ENCODE assay signal across 8 mouse cellular contexts in the genomic region with DNA sequence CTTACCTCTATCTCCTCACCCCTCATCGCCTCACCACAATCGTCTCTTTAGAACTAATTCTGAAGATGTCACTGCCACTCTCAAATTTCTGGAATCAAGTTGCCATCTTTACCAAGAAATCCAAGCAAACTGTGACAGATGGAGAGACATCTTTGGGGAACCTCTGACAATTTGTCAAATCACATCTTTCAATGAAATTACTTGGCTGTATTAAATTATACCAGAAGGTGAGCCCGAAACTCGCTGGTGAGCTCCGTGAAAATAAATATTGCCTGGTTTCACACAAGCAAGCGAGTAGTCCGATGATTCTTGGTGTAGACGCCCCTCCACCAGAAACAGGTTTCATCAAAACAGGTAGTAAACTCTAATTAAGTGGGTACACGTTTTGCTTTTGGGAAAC. TPM values are rescaled to one million over a fixed set of nuclear protein-coding genes. Genes with fewer than 3 reads are reported as not detected.
DNase-seq lines count a peak whose midpoint lies in the region; ATAC-seq and TF ChIP-seq lines count a peak whose summit lies in the region.

No protein-coding gene starts in this region.

- TF ChIP-seq POLR2A in kidney, adult 2 months (IDR thresholded peaks at IDR 0.05; ENCODE audit: low read depth, low read length), result no peak

- no peak for DNase-seq in kidney, adult 2 months
- no peak for DNase-seq in kidney, postnatal 25 days
- no peak for DNase-seq in embryonic facial prominence, embryonic 14.5 days (ENCODE audit: low spot score)
- peak; percentile 32 for DNase-seq in hindbrain, postnatal 0 days (ENCODE audit: low spot score)
- DNase-seq in midbrain, embryonic 14.5 days, result no peak
- no peak for DNase-seq in ovary, postnatal 36 days (ENCODE audit: low spot score)
- DNase-seq in frontal cortex, postnatal 10 days (ENCODE audit: low spot score in 2 of 2), result no peak
- no peak for DNase-seq in cerebellum, adult 11-12 months

- H3K4me2 ChIP-seq in embryonic facial prominence, embryonic 14.5 days (ENCODE audit: low read depth, low read length), result peak overlapping the region; percentile 79
- H3K4me2 ChIP-seq in hindbrain, postnatal 0 days (ENCODE audit: low read depth, low read length), result peak overlapping the region; percentile 83
- H3K4me2 ChIP-seq in midbrain, embryonic 14.5 days (ENCODE audit: low read length), result peak overlapping the region; percentile 80

- 23% methylated on average over 9 of the region's 9 CpGs for WGBS in kidney, adult 2 months
- WGBS in embryonic facial prominence, embryonic 14.5 days, result 21% methylated on average over 9 of the region's 9 CpGs
- WGBS in hindbrain, postnatal 0 days, result 34% methylated on average over 9 of the region's 9 CpGs
- WGBS in midbrain, embryonic 14.5 days, result 55% methylated on average over 9 of the region's 9 CpGs

- H3K4me1 ChIP-seq in kidney, adult 2 months (ENCODE audit: control insufficient read depth, insufficient read depth, low read length), result peaks cover 31% of the 10 kb centered on the region
- H3K4me1 ChIP-seq in embryonic facial prominence, embryonic 14.5 days (ENCODE audit: control insufficient read depth, insufficient read depth, low read length), result peaks cover 5% of the 10 kb centered on the region; the same call in 1 of the 2 replicates
- no peaks in the 10 kb centered on the region for H3K4me1 ChIP-seq in hindbrain, postnatal 0 days (ENCODE audit: insufficient read depth, low read length)
- peaks cover 12% of the 10 kb centered on the region for H3K4me1 ChIP-seq in midbrain, embryonic 14.5 days (ENCODE audit: control insufficient read depth, insufficient read depth, low read length)

- H3K27ac ChIP-seq in kidney, adult 2 months (ENCODE audit: insufficient read depth, low read depth, low read length), result peak overlapping the region; percentile 99
- no peak overlapping the region for H3K27ac ChIP-seq in embryonic facial prominence, embryonic 14.5 days (replicated peaks; ENCODE audit: low read depth, low read length)
- no peak overlapping the region for H3K27ac ChIP-seq in hindbrain, postnatal 0 days
- no peak overlapping the region for H3K27ac ChIP-seq in midbrain, embryonic 14.5 days (replicated peaks; ENCODE audit: low read depth, low read length)

- peak overlapping the region; percentile 99 for H3K4me3 ChIP-seq in kidney, adult 2 months (ENCODE audit: insufficient read depth, low read depth, low read length)
- peak overlapping the region; percentile 93 for H3K4me3 ChIP-seq in embryonic facial prominence, embryonic 14.5 days (ENCODE audit: low read depth, low read length)
- H3K4me3 ChIP-seq in hindbrain, postnatal 0 days (ENCODE audit: low read length), result peak overlapping the region; percentile 87
- peak overlapping the region; percentile 75 for H3K4me3 ChIP-seq in midbrain, embryonic 14.5 days (replicated peaks; ENCODE audit: low read depth, low read length)

- TF ChIP-seq CTCF in kidney, adult 2 months (conservative IDR thresholded peaks at IDR 0.05; ENCODE audit: insufficient read depth, insufficient read length, low read depth, low read length), result no peak
- no peak for TF ChIP-seq CTCF in hindbrain, postnatal 0 days (IDR thresholded peaks at IDR 0.05; ENCODE audit: low read depth)

- H3K9ac ChIP-seq in embryonic facial prominence, embryonic 14.5 days (ENCODE audit: low read depth, low read length), result peak overlapping the region; percentile 92
- peak overlapping the region; percentile 73; the same call in 1 of the 2 replicates for H3K9ac ChIP-seq in hindbrain, postnatal 0 days (replicated peaks; ENCODE audit: low read length)
- no peak overlapping the region for H3K9ac ChIP-seq in midbrain, embryonic 14.5 days (replicated peaks; ENCODE audit: low read length)

- H3K36me3 ChIP-seq in kidney, adult 2 months (ENCODE audit: control insufficient read depth, insufficient read depth, low read length), result no peaks in the 10 kb centered on the region
- H3K36me3 ChIP-seq in embryonic facial prominence, embryonic 14.5 days (ENCODE audit: control insufficient read depth, insufficient read depth, low read length), result no peaks in the 10 kb centered on the region
- H3K36me3 ChIP-seq in hindbrain, postnatal 0 days (ENCODE audit: insufficient read depth, low read length), result no peaks in the 10 kb centered on the region
- no peaks in the 10 kb centered on the region for H3K36me3 ChIP-seq in midbrain, embryonic 14.5 days (ENCODE audit: control insufficient read depth, insufficient read depth, low read length)

- H3K9me3 ChIP-seq in embryonic facial prominence, embryonic 14.5 days (ENCODE audit: control insufficient read depth, low read length), result no peaks in the 10 kb centered on the region
- no peaks in the 10 kb centered on the region for H3K9me3 ChIP-seq in hindbrain, postnatal 0 days (ENCODE audit: low read length)
- H3K9me3 ChIP-seq in midbrain, embryonic 14.5 days (ENCODE audit: control insufficient read depth, low read length), result no peaks in the 10 kb centered on the region

- no peak for ATAC-seq in embryonic facial prominence, embryonic 14.5 days (ENCODE audit: low read depth)
- ATAC-seq in hindbrain, postnatal 0 days, result no peak
- no peak for ATAC-seq in midbrain, embryonic 14.5 days (ENCODE audit: low FRiP score, low TSS enrichment)

- H3K27me3 ChIP-seq in kidney, adult 2 months (replicated peaks; ENCODE audit: control insufficient read depth, insufficient read depth, low read length), result no peaks in the 10 kb centered on the region
- H3K27me3 ChIP-seq in embryonic facial prominence, embryonic 14.5 days (replicated peaks; ENCODE audit: control insufficient read depth, insufficient read depth, low read length), result no peaks in the 10 kb centered on the region
- no peaks in the 10 kb centered on the region for H3K27me3 ChIP-seq in hindbrain, postnatal 0 days (ENCODE audit: insufficient read depth, low read length)
- peaks cover 7% of the 10 kb centered on the region; the same call in 1 of the 2 replicates for H3K27me3 ChIP-seq in midbrain, embryonic 14.5 days (ENCODE audit: control insufficient read depth, insufficient read depth, low read length)

RNA-seq across cellular contexts. Expression of gene Gab1, which starts 2.2 kb away (rescaled TPM):
- 24.6 and 27.8 TPM in 2 replicates for polyA plus RNA-seq in kidney, adult 2 months (2012; rRNA removed)
- 30.3 and 34.8 TPM in 2 replicates for polyA plus RNA-seq in embryonic facial prominence, embryonic 14.5 days (2014; fragmentation: Nextera tagmentation; extraction: Ambion mirVana)
- total RNA-seq in hindbrain, postnatal 0 days (2014; rRNA removed), result 32.1 and 32.7 TPM in 2 replicates
- 14.0 TPM in 2 replicates for polyA plus RNA-seq in hindbrain, postnatal 0 days (2015; fragmentation: Nextera tagmentation; extraction: Ambion mirVana)
- polyA plus RNA-seq in midbrain, embryonic 14.5 days (2014; fragmentation: Nextera tagmentation; extraction: Ambion mirVana), result 7.5 and 13.0 TPM in 2 replicates
